Mouse (Mus musculus) liver, adult 2 months (tissue): ENCODE measurements around the gene Olfr429.

Experiments
- CTCF ChIP-seq: fragments of 200-500 bp; IDR thresholded peaks from 2 replicates; pipeline ENCODE4 v1.5.1; 2011; ENCODE audit warnings: low read depth, low read length, control low read depth
- POLR2A ChIP-seq: fragments of 200-500 bp; IDR thresholded peaks from 2 replicates; pipeline ENCODE4 v1.6.1; 2011; ENCODE audit warnings: low read length, control low read depth; ENCODE audit not compliant: insufficient read depth; ENCODE audit errors: extremely low read depth

DNA sequence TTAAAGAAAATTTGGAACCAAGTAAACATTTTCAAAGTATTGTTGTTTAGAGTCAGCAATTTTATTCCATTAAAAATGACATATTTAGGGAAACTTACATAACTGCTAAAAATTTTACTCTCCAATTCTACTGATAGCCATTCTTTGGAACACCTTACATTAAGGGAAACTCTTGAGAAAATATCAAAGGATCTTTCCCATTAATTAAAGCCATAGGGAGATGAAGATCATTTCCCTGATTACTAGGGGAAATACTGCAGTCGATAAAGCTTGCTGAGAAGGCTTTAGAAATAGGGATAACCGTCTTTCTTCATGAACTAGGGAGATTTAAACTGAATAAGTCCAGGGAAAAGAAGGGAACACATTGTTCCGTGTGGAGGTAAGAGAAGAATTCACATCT lies 47.1 kb downstream of the Olfr429 start, which contains the start of gene Olfr424:
- TF ChIP-seq POLR2A (no peak), CTCF (no peak)
